Mouse (Mus musculus) lung, adult 2 months (tissue): ENCODE results near the gene Greb1.

Source experiments
- CTCF ChIP-seq: fragments of 200-500 bp; IDR thresholded peaks from 2 replicates; pipeline ENCODE4 v1.5.1; 2011; ENCODE audit warnings: mild to moderate bottlenecking, low read length, control low read depth; ENCODE audit not compliant: insufficient read depth
- POLR2A ChIP-seq: fragments of 200-500 bp; IDR thresholded peaks from 2 replicates; pipeline ENCODE4 v1.6.1; 2011; ENCODE audit warnings: low read depth, mild to moderate bottlenecking, control low read depth, low read length, borderline replicate concordance; ENCODE audit errors: extremely low read depth

- TF ChIP-seq CTCF (no peak), POLR2A (no peak)
Measured at GRCm38 (mm10) chr12:16665022-16665421, 135.7 kb downstream of the Greb1 start.
